Mouse (Mus musculus): ENCODE results near the gene Prl. TPM values are rescaled to one million over a fixed set of nuclear protein-coding genes. Genes with fewer than 3 reads are reported as not detected.
"Not testable (repeated sequence)": the region's sequence is repeated elsewhere in the genome, so short reads cannot be mapped to it uniquely, and the experiment has no call there.

Prl gene
- polyA plus RNA-seq, 1 experiment from 2014 or later: not detected

DNA sequence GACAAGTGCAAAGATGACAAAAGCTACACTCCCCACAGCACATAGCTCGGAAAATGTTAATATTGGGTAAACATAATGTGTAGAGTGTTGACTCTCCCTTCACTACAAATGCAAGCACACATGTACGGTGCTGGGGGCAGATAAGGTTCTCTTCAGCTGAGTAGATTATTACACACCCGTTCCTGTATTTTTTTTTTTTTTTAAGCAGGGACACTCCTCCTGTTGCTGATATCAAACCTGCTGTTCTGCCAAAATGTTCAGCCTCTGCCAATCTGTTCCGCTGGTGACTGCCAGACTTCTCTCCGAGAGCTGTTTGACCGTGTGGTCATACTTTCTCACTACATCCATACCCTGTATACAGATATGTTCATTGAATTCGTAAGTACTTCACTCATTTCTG lies 1.8 kb downstream of the Prl start:
- H3K4me1 ChIP-seq (ENCODE audit: control insufficient read depth, insufficient read depth, low read length): no peaks in the 10 kb centered on the region
- no peaks in the 10 kb centered on the region for H3K36me3 ChIP-seq (ENCODE audit: control insufficient read depth, insufficient read depth, low read length)
- no peaks in the 10 kb centered on the region for H3K9me3 ChIP-seq (replicated peaks; ENCODE audit: control insufficient read depth, low read length)
- no peaks in the 10 kb centered on the region for H3K27me3 ChIP-seq (ENCODE audit: control insufficient read depth, insufficient read depth, low read length)
- H3K27ac ChIP-seq (ENCODE audit: low read depth, low read length): no peak overlapping the region
- WGBS (ENCODE audit: insufficient replicate concordance): 68% methylated on average over 7 of the region's 7 CpGs
- no peak overlapping the region for H3K9ac ChIP-seq (ENCODE audit: low read depth, low read length)
- ATAC-seq (replicated peaks; ENCODE audit: insufficient number of reproducible peaks, low FRiP score, low TSS enrichment): no peak
- H3K4me3 ChIP-seq (ENCODE audit: low read depth, low read length): no peak overlapping the region
- no peak overlapping the region for H3K4me2 ChIP-seq

DNA sequence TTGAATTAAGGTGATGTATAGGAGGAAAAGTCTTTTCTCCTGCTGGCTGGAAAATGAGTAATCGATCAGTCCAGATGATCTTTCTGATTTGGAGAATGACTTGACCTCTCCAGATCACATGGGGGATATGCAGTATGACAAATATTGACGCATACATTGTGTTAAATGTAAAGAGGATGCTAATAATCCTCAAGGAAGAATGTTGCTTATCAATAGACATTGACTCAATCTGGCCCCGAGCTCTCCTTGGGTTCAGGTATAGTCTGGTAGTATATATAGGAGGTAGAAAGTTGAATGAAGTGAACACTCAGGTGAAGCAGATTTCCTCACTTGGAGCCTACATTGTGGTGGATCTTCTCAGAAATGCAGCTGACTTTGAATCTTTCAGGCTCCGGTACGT lies 36.5 kb downstream of the Prl start, which contains the start of gene Prl3d1:
Gene Prl3d1 (plus strand): TSS at position 301 of the 400 bp plus-strand sequence.
- H3K27me3 ChIP-seq (ENCODE audit: control insufficient read depth, insufficient read depth, low read length); H3K27ac ChIP-seq (ENCODE audit: low read depth, low read length); H3K4me3 ChIP-seq (ENCODE audit: low read depth, low read length); H3K4me2 ChIP-seq; H3K36me3 ChIP-seq (ENCODE audit: control insufficient read depth, insufficient read depth, low read length); ATAC-seq (replicated peaks; ENCODE audit: insufficient number of reproducible peaks, low FRiP score, low TSS enrichment); H3K9ac ChIP-seq (ENCODE audit: low read depth, low read length); H3K9me3 ChIP-seq (replicated peaks; ENCODE audit: control insufficient read depth, low read length); H3K4me1 ChIP-seq (ENCODE audit: control insufficient read depth, insufficient read depth, low read length): not testable (repeated sequence)
- 83% methylated on average over 5 of the region's 5 CpGs for WGBS (ENCODE audit: insufficient replicate concordance)

Other genes starting within 250 kb of the Prl start
- gene Prl3d1, start 36.6 kb downstream of the Prl start, polyA plus RNA-seq (2014; fragmentation: Nextera tagmentation; extraction: Ambion mirVana): not detected in 2 replicates
- gene Prl3d2, start 64.1 kb downstream of the Prl start, polyA plus RNA-seq (2014; fragmentation: Nextera tagmentation; extraction: Ambion mirVana): not detected in 2 replicates
- not detected in 2 replicates for gene Prl3d3, start 99.2 kb downstream of the Prl start, polyA plus RNA-seq (2014; fragmentation: Nextera tagmentation; extraction: Ambion mirVana)
- gene Prl3c1, start 139.1 kb downstream of the Prl start, polyA plus RNA-seq (2014; fragmentation: Nextera tagmentation; extraction: Ambion mirVana): not detected in 2 replicates
- gene Prl3b1, start 184.3 kb downstream of the Prl start, polyA plus RNA-seq (2014; fragmentation: Nextera tagmentation; extraction: Ambion mirVana): 0.24 and 0.25 TPM in 2 replicates
- 0.14 TPM in 1 of 2 replicates, not detected in the other for gene Prl3a1, start 201.9 kb downstream of the Prl start, polyA plus RNA-seq (2014; fragmentation: Nextera tagmentation; extraction: Ambion mirVana)

All from heart, embryonic 11.5 days (tissue).